Mouse (Mus musculus) cerebellum, adult 2 months (tissue): Measurements from ENCODE around the gene Lrrc8a.

Experiments used
- CTCF ChIP-seq: fragments of 200-500 bp; IDR thresholded peaks from 2 replicates; pipeline ENCODE4 v1.5.1; 2011; ENCODE audit warnings: low read depth, mild to moderate bottlenecking, control low read depth, low read length, moderate library complexity, borderline replicate concordance; ENCODE audit not compliant: insufficient read depth
- POLR2A ChIP-seq: fragments of 200-500 bp; IDR thresholded peaks from 2 replicates; pipeline ENCODE4 v1.6.1; 2011; ENCODE audit warnings: low read length, control low read depth, borderline replicate concordance; ENCODE audit not compliant: insufficient read depth

- TF ChIP-seq CTCF (no peak), POLR2A (no peak)
Measured at GRCm38 (mm10) chr2:30212169-30212545, 25.4 kb upstream of the Lrrc8a start.
